Mouse (Mus musculus) liver, postnatal 0 days (tissue): ENCODE measurements around the gene Gcc2.
"Not testable (repeated sequence)": the region's sequence is repeated elsewhere in the genome, so short reads cannot be mapped to it uniquely, and the experiment has no call there.

Experiments
- CTCF ChIP-seq: sonication (generic); IDR thresholded peaks from 2 replicates; pipeline ENCODE4 v1.5.1; 2016; ENCODE audit warnings: antibody characterized with exemption, low read depth
- EP300 ChIP-seq: IDR thresholded peaks from 2 replicates; pipeline ENCODE4 v1.6.1; 2016; ENCODE audit warnings: antibody characterized with exemption, low read depth, mild to moderate bottlenecking

- not testable (repeated sequence) for TF ChIP-seq CTCF, EP300
Observed at GRCm38 (mm10) chr10:58232641-58232969, 22.7 kb upstream of the Gcc2 start, which contains the start of gene Duxf3.
